Mouse (Mus musculus) layer of hippocampus, adult 9-11 months (tissue): ENCODE measurements around the gene Edc3.
"Not testable (repeated sequence)": the region's sequence is repeated elsewhere in the genome, so short reads cannot be mapped to it uniquely, and the experiment has no call there.

Experiments used
- DNase-seq: peaks from one replicate; pipeline ENCODE4 v3.0.0; 2022

Edc3 gene

GRCm38 (mm10) chr9:57708720-57709274 is 457 bp downstream of the Edc3 start:
- peak; percentile 56 for DNase-seq

DNA sequence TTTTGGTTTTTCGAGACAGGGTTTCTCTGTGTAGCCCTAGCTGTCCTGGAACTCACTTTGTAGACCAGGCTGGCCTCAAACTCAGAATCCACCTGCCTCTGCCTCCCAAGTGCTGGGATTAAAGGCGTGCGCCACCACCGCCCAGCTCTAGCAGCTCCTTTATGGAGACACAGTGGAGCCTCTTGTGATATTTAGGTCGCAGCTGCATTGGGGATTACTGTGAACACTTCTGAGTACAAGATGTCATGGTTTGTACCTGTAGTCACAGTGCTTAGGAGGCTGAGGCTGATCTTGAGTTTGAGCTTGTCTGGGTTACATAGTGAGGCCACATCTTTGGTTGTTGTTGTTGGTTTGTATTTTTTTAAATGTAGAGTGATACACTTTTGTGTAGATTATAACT is 1.9 kb downstream of the Edc3 start:
- not testable (repeated sequence) for DNase-seq

DNA sequence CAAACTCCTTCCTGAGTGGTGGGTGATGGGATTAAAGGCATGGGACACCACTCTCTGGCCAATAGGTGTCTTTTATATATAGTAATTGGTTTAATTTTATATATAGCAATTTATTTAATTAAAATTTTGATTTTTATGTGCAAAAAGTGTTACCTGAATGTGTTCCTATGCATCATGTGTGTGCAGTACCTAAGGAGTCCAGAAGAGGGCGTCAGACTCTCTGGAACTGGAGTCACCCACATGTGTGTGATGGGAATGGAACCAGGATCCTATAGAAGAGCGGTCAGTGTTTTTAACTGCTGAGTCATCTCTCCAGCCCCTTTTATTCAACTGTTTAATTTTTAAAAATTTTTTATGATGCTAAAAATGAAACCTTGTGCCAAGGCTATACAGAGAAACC is 3.9 kb downstream of the Edc3 start:
- DNase-seq: no peak

DNA sequence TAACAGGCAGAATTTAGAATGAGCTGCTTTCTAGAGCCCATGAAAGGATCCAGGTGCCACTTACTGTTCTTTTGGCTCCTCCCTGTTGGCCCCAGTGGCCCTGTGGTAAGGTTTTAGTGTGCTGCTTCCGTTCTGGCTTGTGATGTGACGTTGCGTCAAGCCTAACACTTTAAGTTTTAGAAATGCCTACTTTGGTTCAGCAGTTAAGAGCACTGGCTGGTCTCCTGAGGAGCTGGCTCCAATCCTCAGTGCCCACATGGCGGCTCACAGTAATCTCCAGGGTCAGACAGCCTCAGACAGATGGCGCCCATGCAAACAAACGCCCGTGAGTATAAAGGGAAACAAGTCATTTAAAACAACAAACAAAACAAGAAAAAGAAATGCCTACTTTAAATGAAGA is 10.1 kb downstream of the Edc3 start:
- no peak for DNase-seq

DNA sequence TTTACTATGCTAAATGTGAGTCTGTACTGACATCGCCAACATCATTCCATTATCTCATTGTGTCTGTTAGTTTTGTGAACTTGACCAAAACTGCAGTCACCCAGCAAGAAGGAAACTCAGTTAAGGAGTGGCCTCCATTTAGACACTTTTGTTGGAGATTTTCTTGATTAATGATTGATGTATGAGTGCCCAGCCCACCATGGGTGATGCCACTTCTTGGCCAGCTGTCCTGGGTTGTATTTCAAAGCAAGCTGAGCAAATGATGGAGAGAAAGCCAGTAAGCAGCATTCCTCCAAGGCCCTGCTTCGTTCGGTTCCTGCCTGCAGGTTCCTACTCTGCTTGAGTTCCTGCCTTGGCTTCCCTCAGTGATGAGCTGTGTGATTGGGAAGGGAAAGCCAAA is 12.4 kb downstream of the Edc3 start:
- DNase-seq: no peak

DNA sequence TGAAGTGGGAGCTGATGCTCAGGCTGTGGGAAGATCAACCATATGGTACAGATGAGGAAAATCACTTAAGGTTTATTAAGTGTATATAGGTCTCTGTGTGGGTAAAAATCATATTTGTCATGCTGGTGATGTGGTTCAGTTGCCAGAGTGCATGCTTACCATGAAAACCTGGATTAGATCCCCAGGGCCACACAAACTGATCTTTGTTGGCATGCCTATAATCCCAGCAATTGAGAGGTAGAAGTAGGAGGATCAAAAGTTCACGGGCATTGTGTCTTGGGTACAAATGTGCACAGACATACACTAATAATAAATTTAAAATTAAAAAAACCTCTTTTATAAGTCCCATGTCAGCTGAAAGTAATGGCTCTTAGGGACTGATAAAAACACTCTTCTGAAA is 14.0 kb downstream of the Edc3 start:
- no peak for DNase-seq

DNA sequence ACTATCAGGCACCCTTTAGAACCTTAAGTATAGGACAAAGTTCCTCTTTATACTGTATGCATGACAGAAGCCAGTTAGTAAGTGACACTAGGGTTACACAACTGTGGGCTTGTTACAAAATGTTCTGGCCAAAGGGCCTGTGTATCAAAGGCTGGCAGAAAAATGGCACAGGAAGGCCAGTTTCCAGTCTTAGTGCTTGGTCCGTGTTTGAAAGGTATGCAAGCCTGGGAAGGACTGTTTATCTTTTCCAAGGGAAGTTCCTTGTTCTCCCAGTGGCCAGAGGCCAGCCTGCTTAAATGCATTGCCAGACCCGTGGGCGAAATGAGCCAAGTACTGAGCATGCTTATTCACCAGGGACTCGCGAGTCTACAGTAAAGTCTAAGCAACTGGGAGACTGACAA is 15.0 kb downstream of the Edc3 start:
- DNase-seq: peak; percentile 44

- DNase-seq: no peak
Observed at GRCm38 (mm10) chr9:57723796-57724195, 15.5 kb downstream of the Edc3 start.

DNA sequence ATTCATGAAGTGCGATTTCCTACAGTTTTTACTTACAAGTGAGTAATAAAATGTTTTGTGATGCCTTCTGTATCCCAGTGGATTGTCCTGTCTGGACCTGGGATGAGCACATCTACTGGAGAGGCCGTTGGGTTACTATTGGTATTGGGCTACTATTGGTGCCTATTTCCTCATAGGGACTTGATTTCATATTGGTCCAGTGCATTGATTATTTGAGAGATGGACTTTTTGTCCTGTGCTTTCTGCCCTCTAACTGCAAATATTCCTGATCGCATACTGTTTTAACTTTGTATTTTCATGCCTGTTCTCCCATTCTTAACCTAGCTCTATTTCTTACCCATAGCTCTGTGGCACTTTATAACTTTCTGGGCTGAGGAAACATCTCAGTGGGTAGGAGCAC is 16.4 kb downstream of the Edc3 start:
- no peak for DNase-seq

GRCm38 (mm10) chr9:57728312-57728711 is 20.0 kb downstream of the Edc3 start:
- no peak for DNase-seq

DNA sequence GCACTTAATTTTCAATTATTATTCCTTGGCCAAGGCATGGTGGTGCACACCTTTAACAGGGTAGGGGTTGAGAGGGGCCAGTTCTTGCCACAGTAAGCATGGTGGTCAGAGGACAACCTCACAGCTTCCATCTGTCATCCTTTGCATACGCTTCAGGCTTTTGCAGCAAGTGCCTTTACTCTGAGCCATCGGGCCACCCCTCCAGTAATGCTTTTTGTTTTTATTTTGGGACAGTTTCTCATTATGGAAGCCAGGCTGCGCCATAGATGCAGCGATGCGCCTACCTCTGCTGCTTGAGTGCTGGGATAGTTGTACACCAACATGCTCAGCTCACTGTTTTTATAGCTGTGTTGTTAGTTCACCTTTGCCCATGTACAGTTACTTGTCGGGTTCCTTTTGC is 25.3 kb downstream of the Edc3 start:
- no peak for DNase-seq

GRCm38 (mm10) chr9:57739863-57740262 is 31.5 kb downstream of the Edc3 start:
- no peak for DNase-seq

- DNase-seq: no peak
Observed at GRCm38 (mm10) chr9:57744462-57745091, 36.2 kb downstream of the Edc3 start.

GRCm38 (mm10) chr9:57747067-57747466 is 38.7 kb downstream of the Edc3 start:
- DNase-seq: no peak

DNA sequence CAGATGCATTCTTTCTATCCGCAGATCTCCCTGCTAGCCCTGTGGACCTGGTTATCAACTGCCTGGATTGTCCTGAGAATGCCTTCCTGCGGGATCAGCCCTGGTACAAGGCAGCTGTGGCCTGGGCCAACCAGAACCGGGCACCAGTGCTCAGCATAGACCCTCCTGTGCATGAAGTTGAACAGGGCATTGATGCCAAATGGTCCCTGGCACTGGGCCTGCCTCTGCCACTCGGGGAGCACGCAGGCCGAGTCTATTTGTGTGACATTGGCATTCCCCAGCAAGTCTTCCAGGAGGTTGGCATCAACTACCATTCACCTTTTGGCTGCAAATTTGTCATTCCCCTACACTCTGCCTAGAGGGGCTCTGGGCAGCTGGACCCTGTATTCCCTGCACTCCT is 39.8 kb downstream of the Edc3 start:
- no peak for DNase-seq

- no peak for DNase-seq
Observed at GRCm38 (mm10) chr9:57748831-57749230, 40.5 kb downstream of the Edc3 start.

DNA sequence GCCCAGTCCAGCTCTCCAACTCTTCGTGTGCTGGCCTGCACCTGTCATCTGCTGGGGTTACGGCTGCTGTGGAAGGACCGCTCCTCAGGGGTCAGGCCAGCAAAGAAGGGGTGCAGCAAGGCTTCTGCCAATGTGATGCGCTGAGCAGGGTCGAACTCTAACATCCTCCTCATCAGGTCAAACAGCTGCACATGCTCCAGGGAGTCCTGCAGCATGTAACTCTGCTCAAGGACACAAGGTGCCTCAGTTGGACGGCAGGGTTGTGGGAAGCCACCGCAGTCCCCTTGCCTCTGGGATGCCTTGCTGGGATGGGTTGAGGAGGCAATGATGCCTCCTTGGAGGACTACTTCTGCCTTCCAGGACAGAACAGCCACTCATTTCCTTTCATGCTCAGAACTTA is 42.6 kb downstream of the Edc3 start:
- DNase-seq: no peak

DNA sequence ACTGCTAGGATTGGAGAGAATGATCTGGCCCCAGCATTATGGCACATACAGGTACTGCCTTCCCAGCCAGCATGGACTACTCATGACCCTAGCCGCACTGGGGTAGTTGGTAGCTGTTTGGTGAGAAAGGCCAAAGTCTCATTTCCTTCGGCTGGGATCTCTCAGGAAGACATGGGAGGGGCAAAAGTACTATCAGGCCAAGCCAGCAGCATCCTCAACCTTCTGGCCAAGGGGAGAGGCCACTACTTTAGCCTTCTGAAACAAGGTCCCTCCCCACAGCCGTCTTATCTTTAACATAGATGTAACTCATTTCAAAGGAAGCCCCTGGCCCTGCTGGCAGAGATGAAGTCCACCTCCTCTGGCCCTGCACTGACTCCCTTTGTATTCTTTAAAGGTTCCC is 49.2 kb downstream of the Edc3 start:
- DNase-seq: no peak

DNA sequence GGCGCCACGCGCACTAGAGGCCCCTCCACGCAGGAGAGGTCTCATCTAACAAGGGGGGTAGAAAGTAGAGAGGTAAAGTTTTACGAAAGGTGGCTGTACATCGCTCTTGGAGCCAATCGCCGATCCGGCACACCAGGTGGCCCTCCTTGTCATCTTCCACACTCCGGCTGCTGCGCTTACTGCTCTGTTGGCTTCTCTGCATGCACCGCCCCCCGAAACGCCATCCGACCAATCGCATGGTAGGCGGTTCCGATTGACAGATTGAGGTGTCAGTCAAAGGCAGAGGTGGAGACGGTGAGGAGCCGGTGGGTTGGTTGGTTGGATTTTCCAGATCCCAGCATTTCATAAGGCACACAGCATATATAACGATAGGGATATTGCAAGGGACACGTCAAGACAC is 50.2 kb downstream of the Edc3 start:
- peak; percentile 82 for DNase-seq

GRCm38 (mm10) chr9:57759289-57759688 is 50.9 kb downstream of the Edc3 start:
- peak; percentile 61 for DNase-seq

GRCm38 (mm10) chr9:57760416-57761146 is 52.2 kb downstream of the Edc3 start:
- DNase-seq: no peak

- DNase-seq: peak; percentile 47
Observed at GRCm38 (mm10) chr9:57761563-57762551, 53.5 kb downstream of the Edc3 start.

DNA sequence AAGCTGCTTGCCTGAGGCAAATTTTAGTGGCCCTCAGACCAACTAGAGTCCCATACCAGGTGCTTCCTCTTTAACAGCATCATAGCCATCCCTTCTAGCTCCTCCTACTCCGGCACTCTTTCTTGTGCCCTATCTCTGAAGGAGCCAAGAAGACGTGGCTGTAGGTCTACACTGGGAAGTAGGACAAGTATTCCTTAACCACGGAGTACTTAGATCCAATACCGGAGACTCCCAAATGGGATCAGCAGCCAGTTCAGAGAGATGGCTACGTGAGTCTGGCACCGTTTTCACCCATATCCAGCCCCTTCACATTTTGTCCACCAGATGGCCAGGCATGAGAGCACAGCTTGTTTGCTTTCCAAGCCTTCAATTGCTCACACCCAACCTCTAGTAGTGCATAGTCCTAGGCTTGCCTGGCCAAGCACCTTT is 54.2 kb downstream of the Edc3 start:
- DNase-seq: peak; percentile 34
